Mouse (Mus musculus): Measurements from ENCODE around the gene Tmem177. TPM values are rescaled to one million over a fixed set of nuclear protein-coding genes. Genes with fewer than 3 reads are reported as not detected.
A peak's percentile ranks its signal among the peaks of the same experiment; 100 is the strongest.

Tmem177 gene
- 6.7 and 7.3 TPM in 2 replicates for polyA plus RNA-seq (2014; fragmentation: Nextera tagmentation; extraction: Ambion mirVana)

DNA sequence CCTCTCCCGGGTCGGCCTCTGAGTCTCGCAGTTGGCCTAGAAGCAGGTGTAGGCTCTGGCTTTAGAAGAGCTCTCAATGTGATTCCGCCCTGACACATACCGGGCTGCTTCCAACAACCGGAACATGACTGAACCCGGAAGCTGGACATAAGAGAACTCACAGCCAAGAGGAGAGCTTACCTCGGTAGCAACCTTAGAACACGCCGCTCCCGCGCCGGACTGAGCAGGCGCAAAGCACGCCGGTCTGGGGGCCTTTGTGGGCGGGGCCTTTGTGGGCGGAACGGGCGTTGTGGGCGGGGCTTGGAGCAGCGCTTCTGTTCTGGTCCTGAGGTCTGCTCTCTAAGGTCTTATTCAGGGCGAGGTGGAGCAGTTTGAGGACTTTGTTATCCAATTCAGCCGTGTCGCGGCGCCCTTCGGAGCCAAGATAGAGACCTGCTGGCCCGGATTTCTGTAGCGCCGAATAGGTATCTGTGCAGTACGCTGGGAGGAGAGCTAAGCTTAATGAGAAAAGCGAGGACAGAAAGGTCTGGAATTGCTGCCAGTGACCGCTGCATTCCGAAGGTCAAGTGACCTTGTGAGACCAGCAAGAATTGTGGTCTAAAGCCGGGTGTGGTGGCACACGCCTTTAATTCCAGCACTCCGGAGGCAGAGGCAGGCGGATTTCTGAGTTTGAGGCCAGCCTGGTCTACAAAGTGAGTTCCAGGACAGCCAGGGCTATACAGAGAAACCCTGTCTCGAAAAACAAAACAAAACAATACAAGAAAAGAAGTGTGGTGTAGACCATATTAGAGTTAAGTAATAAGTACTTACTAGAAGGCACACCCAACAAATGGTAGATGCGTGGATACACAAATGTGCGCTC, at the start of gene Tmem177:
TSS of gene Tmem177 (minus strand) at position 256 of the 862 bp plus-strand sequence.
- Histone ChIP-seq H3K4me1 (replicated peaks; ENCODE audit: control insufficient read depth, insufficient read depth, low read length) (peaks cover 5% of the 10 kb centered on the region; the same call in 1 of the 2 replicates), H3K9ac (peak within 1 kb of the TSS; percentile 56)

GRCm38 (mm10) chr1:119959920-119960319, 46.9 kb upstream of the Tmem177 start:
- Histone ChIP-seq H3K27me3 (ENCODE audit: control insufficient read depth, insufficient read depth, low read length) (no peaks in the 10 kb centered on the region), H3K9me3 (ENCODE audit: control insufficient read depth, low read length) (no peaks in the 10 kb centered on the region), H3K27ac (no peak overlapping the region), H3K4me1 (replicated peaks; ENCODE audit: control insufficient read depth, insufficient read depth, low read length) (no peaks in the 10 kb centered on the region), H3K36me3 (replicated peaks; ENCODE audit: control insufficient read depth, insufficient read depth) (no peaks in the 10 kb centered on the region), H3K4me3 (replicated peaks; ENCODE audit: low read length) (no peak overlapping the region), H3K9ac (no peak overlapping the region), H3K4me2 (replicated peaks) (no peak overlapping the region)
- WGBS = 73% methylated on average over 7 of the region's 7 CpGs
- DNase-seq (ENCODE audit: low spot score) = no peak
- ATAC-seq (ENCODE audit: low FRiP score) = no peak

More for the DNA sequence above, at the start of gene Tmem177:
- ATAC-seq (ENCODE audit: low FRiP score) (peak; percentile 96), DNase-seq (ENCODE audit: low spot score) (peak; percentile 92)
- 0 out of 2 replicates have a peak, but pooled peaks cover 10% of the 10 kb centered on the region for H3K36me3 ChIP-seq (replicated peaks; ENCODE audit: control insufficient read depth, insufficient read depth)
- 12% methylated on average over 42 of the region's 42 CpGs for WGBS
- H3K4me3 ChIP-seq (replicated peaks; ENCODE audit: low read length) = peak within 1 kb of the TSS; percentile 47
- no peaks in the 10 kb centered on the region for H3K27me3 ChIP-seq (ENCODE audit: control insufficient read depth, insufficient read depth, low read length)
- peak within 1 kb of the TSS; percentile 62 for H3K4me2 ChIP-seq (replicated peaks)
- no peaks in the 10 kb centered on the region for H3K9me3 ChIP-seq (ENCODE audit: control insufficient read depth, low read length)
- H3K27ac ChIP-seq = peak within 1 kb of the TSS; percentile 41; the same call in 1 of the 2 replicates

DNA sequence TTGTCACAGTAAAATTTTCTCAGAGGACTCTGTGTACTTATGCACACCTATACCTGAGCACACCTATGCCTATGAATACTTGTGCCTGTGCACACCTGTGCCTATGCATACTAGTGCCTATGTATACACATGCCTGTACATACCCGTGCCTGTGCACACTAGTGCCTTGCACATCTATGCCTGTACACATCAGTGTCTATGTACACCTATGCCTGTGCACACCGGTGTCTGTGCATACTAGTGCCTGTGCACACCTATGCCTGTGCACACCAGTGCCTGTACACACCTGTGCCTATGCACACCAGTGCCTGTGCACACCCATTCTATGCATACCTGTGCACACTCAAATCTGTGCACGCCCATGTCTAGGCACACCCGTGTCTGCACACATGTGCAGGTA, 46.5 kb upstream of the Tmem177 start:
- H3K36me3 ChIP-seq (replicated peaks; ENCODE audit: control insufficient read depth, insufficient read depth) = no peaks in the 10 kb centered on the region
- no peak overlapping the region for H3K9ac ChIP-seq
- ATAC-seq (ENCODE audit: low FRiP score) (0 out of 2 replicates have a peak, but pooled peaks have one; percentile 7), DNase-seq (ENCODE audit: low spot score) (no peak)
- no peaks in the 10 kb centered on the region; the same call in 1 of the 2 replicates for H3K4me1 ChIP-seq (replicated peaks; ENCODE audit: control insufficient read depth, insufficient read depth, low read length)
- no peaks in the 10 kb centered on the region for H3K9me3 ChIP-seq (ENCODE audit: control insufficient read depth, low read length)
- no peak overlapping the region for H3K27ac ChIP-seq
- 91% methylated on average over 4 of the region's 4 CpGs for whole genome bisulfite sequencing
- no peaks in the 10 kb centered on the region for H3K27me3 ChIP-seq (ENCODE audit: control insufficient read depth, insufficient read depth, low read length)
- no peak overlapping the region for H3K4me2 ChIP-seq (replicated peaks)
- H3K4me3 ChIP-seq (replicated peaks; ENCODE audit: low read length) = no peak overlapping the region

GRCm38 (mm10) chr1:119957716-119958222, 44.8 kb upstream of the Tmem177 start:
- Histone ChIP-seq H3K27ac (no peak overlapping the region), H3K4me3 (replicated peaks; ENCODE audit: low read length) (no peak overlapping the region), H3K36me3 (replicated peaks; ENCODE audit: control insufficient read depth, insufficient read depth) (no peaks in the 10 kb centered on the region), H3K27me3 (ENCODE audit: control insufficient read depth, insufficient read depth, low read length) (no peaks in the 10 kb centered on the region), H3K4me1 (replicated peaks; ENCODE audit: control insufficient read depth, insufficient read depth, low read length) (no peaks in the 10 kb centered on the region; the same call in 1 of the 2 replicates), H3K9me3 (ENCODE audit: control insufficient read depth, low read length) (no peaks in the 10 kb centered on the region), H3K4me2 (replicated peaks) (no peak overlapping the region), H3K9ac (no peak overlapping the region)
- ATAC-seq (ENCODE audit: low FRiP score) (peak; percentile 26; the same call in 1 of the 2 replicates), DNase-seq (ENCODE audit: low spot score) (peak; percentile 55)
- 57% methylated on average over 9 of the region's 9 CpGs for WGBS

- WGBS = 54% methylated on average over 2 of the region's 2 CpGs
- Histone ChIP-seq H3K27ac (no peak overlapping the region), H3K36me3 (replicated peaks; ENCODE audit: control insufficient read depth, insufficient read depth) (no peaks in the 10 kb centered on the region), H3K4me3 (replicated peaks; ENCODE audit: low read length) (no peak overlapping the region), H3K9ac (no peak overlapping the region), H3K9me3 (ENCODE audit: control insufficient read depth, low read length) (no peaks in the 10 kb centered on the region), H3K4me1 (replicated peaks; ENCODE audit: control insufficient read depth, insufficient read depth, low read length) (no peaks in the 10 kb centered on the region; the same call in 1 of the 2 replicates), H3K27me3 (ENCODE audit: control insufficient read depth, insufficient read depth, low read length) (no peaks in the 10 kb centered on the region), H3K4me2 (replicated peaks) (no peak overlapping the region)
- peak; percentile 65 for ATAC-seq (ENCODE audit: low FRiP score)
- DNase-seq (ENCODE audit: low spot score) = no peak
Observed at GRCm38 (mm10) chr1:119954680-119955079, 41.7 kb upstream of the Tmem177 start.

- 84% methylated on average over 9 of the region's 9 CpGs for WGBS
- no peak for ATAC-seq (ENCODE audit: low FRiP score)
Observed at GRCm38 (mm10) chr1:119953456-119953855, 40.4 kb upstream of the Tmem177 start.

GRCm38 (mm10) chr1:119950086-119950485, 37.1 kb upstream of the Tmem177 start:
- no peak for ATAC-seq (ENCODE audit: low FRiP score)
- H3K4me1 ChIP-seq (replicated peaks; ENCODE audit: control insufficient read depth, insufficient read depth, low read length) = no peaks in the 10 kb centered on the region; the same call in 1 of the 2 replicates
- no peaks in the 10 kb centered on the region for H3K9me3 ChIP-seq (ENCODE audit: control insufficient read depth, low read length)
- DNase-seq (ENCODE audit: low spot score) = no peak
- H3K4me3 ChIP-seq (replicated peaks; ENCODE audit: low read length) = no peak overlapping the region
- no peak overlapping the region for H3K9ac ChIP-seq
- H3K27ac ChIP-seq = no peak overlapping the region
- WGBS = 94% methylated on average over 8 of the region's 8 CpGs
- no peaks in the 10 kb centered on the region for H3K36me3 ChIP-seq (replicated peaks; ENCODE audit: control insufficient read depth, insufficient read depth)
- no peak overlapping the region for H3K4me2 ChIP-seq (replicated peaks)
- H3K27me3 ChIP-seq (ENCODE audit: control insufficient read depth, insufficient read depth, low read length) = no peaks in the 10 kb centered on the region

More at GRCm38 (mm10) chr1:119953456-119953855, 40.4 kb upstream of the Tmem177 start:
- Histone ChIP-seq H3K9me3 (ENCODE audit: control insufficient read depth, low read length) (no peaks in the 10 kb centered on the region), H3K36me3 (replicated peaks; ENCODE audit: control insufficient read depth, insufficient read depth) (no peaks in the 10 kb centered on the region), H3K27ac (no peak overlapping the region), H3K4me2 (replicated peaks) (no peak overlapping the region), H3K9ac (no peak overlapping the region), H3K27me3 (ENCODE audit: control insufficient read depth, insufficient read depth, low read length) (no peaks in the 10 kb centered on the region), H3K4me1 (replicated peaks; ENCODE audit: control insufficient read depth, insufficient read depth, low read length) (no peaks in the 10 kb centered on the region; the same call in 1 of the 2 replicates), H3K4me3 (replicated peaks; ENCODE audit: low read length) (no peak overlapping the region)
- no peak for DNase-seq (ENCODE audit: low spot score)

- ATAC-seq (ENCODE audit: low FRiP score) (no peak), DNase-seq (ENCODE audit: low spot score) (no peak)
- 37% methylated on average over 7 of the region's 7 CpGs for WGBS
- Histone ChIP-seq H3K4me2 (replicated peaks) (no peak overlapping the region), H3K9me3 (ENCODE audit: control insufficient read depth, low read length) (no peaks in the 10 kb centered on the region), H3K36me3 (replicated peaks; ENCODE audit: control insufficient read depth, insufficient read depth) (no peaks in the 10 kb centered on the region), H3K4me1 (replicated peaks; ENCODE audit: control insufficient read depth, insufficient read depth, low read length) (no peaks in the 10 kb centered on the region), H3K9ac (no peak overlapping the region), H3K4me3 (replicated peaks; ENCODE audit: low read length) (no peak overlapping the region), H3K27me3 (ENCODE audit: control insufficient read depth, insufficient read depth, low read length) (no peaks in the 10 kb centered on the region), H3K27ac (no peak overlapping the region)
Observed at GRCm38 (mm10) chr1:119936861-119937260, 23.9 kb upstream of the Tmem177 start.

- no peak for ATAC-seq (ENCODE audit: low FRiP score)
Observed at GRCm38 (mm10) chr1:119931421-119932150, 18.6 kb upstream of the Tmem177 start.

More at GRCm38 (mm10) chr1:119931421-119932150, 18.6 kb upstream of the Tmem177 start:
- WGBS = 84% methylated on average over 4 of the region's 4 CpGs
- H3K9ac ChIP-seq = no peak overlapping the region
- no peaks in the 10 kb centered on the region for H3K27me3 ChIP-seq (ENCODE audit: control insufficient read depth, insufficient read depth, low read length)
- no peaks in the 10 kb centered on the region for H3K4me1 ChIP-seq (replicated peaks; ENCODE audit: control insufficient read depth, insufficient read depth, low read length)
- no peak overlapping the region for H3K27ac ChIP-seq
- no peak for DNase-seq (ENCODE audit: low spot score)
- H3K4me2 ChIP-seq (replicated peaks) = no peak overlapping the region
- H3K9me3 ChIP-seq (ENCODE audit: control insufficient read depth, low read length) = no peaks in the 10 kb centered on the region
- no peaks in the 10 kb centered on the region for H3K36me3 ChIP-seq (replicated peaks; ENCODE audit: control insufficient read depth, insufficient read depth)
- H3K4me3 ChIP-seq (replicated peaks; ENCODE audit: low read length) = no peak overlapping the region
